Mouse (Mus musculus) inflammation-experienced regulatory T-cells, adult 6 months (primary cell): ENCODE measurements around the gene Map2k5. TPM values are rescaled to one million over a fixed set of nuclear protein-coding genes. Genes with fewer than 3 reads are reported as not detected.
A peak's percentile ranks its signal among the peaks of the same experiment; 100 is the strongest.

Experiments used
- ATAC-seq: one replicate; pipeline ENCODE4 v1.8.0; 2017
- polyA plus RNA-seq, 3 experiments: library from polyadenylated mRNA; unstranded; fragments of 100-300 nt; shearing (Covaris generic); gene quantifications; one replicate each; pipeline ENCODE4 v1.2.1; 2017

Map2k5 gene
- polyA plus RNA-seq, 3 experiments from 2014 or later = 7.5 to 10.1 (median 9.0) TPM

DNA sequence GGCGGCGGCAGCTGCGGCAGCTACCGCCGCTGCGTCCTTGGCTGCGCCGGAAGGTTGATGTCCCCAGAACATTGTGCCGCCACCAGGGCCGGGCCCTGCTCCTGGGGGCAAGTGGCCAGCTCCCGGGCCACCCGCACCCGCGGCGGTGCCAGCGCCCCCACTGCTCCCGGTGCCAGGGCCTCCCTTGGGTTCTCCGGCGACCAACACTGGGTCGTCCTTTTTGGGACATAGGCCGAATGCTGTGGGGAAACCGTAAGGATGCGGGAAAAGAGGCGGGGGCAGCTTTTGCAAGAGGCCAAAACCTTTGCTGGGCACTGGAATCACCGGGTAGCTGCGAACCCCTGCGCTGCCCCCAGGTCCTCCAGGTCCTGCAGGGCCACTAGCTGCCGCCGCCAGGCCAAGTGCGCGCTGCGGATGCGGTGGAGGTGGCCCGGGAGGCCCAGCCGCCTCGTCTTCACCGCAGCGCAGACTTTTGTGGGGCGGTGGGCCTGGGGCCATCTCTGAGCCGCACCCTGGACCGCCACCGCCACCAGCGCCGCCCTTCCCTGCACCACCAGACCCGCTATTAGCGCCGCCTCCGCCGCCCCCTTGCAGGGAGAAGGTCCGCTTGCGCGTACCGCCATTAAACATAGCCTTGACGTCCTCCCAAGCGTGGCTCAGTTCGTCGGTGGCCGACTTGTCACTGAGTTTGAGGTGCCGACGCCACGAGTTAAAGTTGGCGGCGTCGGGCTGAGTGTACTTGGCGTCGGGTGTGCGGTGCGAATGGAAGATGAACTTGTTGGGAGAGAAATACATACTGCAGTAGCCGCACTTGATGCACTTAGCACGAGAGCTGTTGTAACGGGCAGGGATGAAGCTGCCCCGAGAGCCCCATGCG lies 232.2 kb downstream of the Map2k5 start:
- ATAC-seq = no peak

DNA sequence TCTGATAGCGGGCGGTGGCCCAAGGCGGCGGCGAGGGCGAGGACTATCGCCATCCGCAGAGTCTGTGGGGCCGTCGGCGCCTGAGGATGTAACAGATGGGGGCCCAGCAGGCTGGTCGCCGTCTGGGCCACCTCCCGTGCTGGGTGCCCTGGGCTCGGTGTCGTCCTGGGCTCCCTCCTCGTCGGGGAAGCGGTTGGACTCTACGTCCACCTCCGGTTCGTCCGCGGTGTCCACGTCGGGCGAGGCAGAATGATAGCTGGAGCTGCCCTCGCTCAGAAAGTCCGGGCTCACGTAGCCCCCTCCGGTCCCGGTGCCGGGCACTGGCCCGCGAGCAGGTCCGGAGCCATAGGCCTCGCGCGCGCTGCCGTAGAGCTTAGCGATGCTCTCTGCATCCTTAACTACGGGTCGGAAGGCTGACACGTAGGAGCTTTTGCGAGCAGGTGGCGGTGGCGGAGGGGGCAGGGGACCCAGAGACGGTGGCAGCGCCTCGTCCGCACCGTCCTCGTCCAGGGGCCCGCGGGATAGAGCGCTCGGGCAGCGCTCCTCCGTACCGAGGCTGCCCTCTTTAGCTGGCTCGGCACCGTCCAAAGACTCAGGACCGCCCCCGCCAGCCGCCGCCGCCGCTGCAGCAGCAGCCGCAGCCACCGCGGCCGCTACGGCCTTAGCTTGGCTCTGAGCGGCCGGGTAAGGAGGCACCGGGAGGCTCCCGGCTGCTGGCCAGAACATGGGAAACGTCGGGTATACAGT lies 233.0 kb downstream of the Map2k5 start:
- no peak for ATAC-seq

DNA sequence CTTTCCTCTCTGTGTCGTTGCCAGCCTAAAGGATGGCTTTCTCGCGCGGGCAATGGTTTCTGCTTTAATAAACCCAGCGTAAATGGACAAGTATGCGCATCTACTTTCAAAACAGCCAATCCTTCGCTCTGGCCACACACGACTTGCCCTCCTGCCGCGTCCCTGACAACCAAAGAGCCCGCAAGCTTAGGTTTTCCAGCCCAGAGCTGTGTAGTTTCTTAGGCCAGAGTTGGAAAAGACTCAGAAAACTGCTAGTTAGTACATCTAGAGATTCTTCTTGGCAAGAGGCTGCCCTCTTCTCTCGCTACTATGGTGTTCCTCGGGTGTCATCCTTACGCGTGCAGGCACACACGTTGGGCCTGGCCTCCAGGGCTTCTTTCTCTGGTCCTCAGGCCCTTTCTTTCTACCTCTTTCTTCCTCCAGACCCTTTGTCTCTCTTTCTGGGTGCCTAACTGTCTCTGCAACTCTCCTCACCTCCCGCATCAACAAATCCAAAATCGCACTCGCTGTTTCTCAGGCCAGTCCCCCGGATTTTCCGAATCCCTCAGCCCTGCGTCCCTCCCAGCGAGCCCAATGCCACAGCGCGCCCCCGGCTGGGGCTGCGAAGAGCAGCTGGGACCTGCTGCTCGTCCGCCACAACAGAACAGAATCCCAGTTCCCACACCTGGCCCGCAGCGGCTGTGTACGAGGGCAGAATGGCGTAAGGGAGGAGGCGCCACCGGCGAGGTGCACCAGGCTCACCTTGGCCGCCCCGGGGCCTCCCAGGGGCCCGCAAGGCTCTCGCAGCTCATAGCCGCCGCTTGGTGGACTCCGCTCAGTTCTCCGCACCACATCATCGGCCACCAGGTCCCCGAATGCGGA lies 233.8 kb downstream of the Map2k5 start:
- ATAC-seq = no peak

DNA sequence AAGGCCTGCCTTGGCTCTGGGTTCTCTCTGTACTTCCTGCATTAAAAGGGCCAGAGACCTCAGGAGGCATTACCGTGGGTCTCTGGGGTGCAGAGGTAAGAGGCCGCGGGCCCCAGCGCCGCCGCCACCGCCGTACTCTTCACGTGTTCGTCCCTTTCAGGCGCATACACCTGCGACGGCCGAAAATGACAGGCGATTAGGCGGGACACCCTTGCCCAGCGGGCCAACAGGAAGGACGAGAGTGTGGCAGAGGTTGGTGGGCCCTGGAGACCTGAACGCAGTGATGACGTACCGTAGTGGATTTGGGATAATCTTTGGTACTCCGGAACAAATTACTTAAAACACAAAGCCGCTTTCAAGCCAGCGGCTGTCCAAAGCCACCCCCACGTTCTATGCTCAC lies 234.5 kb downstream of the Map2k5 start:
- no peak for ATAC-seq

DNA sequence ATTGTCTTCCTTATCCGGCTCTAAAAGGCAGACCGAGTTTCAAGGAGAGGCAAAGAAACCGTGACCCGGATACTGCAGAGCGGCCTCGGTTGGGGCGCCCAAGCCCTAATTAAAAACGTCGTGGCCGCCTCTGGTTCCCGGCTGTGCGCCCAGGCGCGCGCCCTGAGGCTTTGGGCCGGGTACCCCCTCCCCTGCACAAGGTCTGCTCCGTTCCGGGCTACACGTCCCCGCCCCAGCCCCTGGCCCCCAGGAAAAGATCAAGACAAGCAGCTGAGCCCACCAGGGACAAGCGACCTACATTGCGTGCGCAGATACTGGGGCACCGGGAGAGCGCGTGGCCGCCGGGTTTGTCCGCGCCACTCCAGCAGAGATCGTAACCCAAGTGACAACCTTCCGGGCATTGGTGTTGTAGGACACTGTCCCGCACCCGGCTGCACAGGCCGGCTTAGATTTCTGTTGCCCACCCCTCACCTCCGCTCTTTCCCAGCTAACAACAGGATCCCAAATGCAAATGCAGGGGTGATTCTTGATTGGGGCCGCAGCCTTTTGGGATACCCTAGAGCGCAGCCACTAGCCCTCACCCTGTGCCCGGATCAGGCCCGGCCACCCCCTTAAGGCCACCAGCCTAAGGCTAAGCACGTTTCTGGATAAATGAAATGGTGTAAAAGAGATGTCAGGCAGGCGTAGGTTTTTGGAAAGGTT lies 235.2 kb downstream of the Map2k5 start:
- no peak for ATAC-seq

DNA sequence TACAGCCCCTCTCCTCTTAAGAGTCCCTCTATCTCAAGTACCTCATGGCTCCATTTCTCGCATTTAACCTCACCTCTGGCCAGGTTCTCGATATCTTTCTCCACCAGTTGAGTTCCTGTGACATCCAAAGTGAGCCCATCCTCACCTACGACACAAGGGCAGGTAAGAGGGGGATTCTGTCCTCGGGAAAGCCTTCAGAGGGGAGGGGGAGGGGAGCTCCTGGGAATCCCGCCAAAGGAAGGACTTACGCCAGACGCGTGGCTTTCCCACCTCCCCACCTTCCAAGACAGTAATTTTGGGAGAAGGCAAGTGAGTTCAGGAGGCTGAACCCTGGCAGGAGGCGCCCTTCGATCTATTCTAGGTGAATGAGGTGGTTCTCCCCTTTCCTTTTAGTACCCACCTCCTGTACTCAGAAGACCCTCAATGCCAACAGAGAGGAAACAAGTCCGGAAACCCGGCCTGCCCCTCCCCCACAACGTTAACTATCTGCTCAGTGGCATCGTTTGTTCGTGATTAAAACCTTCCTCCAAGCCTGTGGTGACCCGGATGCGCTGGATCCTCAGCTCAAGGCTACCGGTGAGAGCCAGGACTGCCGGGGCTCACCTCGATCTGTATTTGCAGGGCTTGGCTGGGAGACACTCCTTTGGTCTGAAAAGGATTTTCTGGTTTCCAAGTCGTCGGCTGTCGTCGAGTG lies 235.9 kb downstream of the Map2k5 start:
- ATAC-seq = no peak

DNA sequence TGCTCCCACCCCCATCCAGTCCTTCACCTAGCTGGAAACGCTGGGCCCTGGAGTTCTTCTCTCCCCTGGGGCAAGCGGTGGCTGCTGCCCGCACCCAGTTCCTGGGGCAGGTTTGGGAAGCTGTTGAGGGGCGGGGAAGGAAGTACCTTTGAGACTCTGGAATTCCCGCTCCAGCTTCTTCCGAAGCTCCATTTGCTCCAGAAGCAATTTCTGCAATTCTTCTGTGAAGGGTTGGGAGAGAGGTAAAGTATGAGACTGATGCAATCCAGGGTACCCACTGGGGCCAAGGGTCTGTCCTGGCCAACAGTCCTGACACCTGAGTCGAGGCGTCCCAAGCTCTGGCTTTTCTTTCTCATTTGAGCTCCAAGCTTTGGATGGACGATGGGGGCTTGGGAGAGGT lies 237.5 kb downstream of the Map2k5 start:
- ATAC-seq = no peak

DNA sequence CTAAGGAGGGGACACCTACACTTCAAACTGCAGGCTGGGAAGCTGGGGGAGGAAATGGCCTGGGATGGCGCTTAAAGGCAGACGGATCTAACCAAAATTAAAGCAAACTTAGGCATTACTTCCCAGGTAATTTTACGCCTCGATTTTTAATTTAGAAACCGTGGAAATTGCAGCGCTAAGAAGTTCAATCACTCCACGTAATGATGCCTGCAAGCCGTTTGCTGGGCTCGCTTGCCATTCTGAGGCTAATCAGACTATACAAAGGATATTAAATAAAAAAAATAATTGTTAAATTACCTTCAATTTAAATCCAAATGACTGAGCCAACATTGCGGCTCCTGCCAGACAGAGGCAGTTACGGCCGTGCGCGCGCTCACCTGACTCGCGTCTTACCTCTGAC lies 238.0 kb downstream of the Map2k5 start:
- no peak for ATAC-seq

DNA sequence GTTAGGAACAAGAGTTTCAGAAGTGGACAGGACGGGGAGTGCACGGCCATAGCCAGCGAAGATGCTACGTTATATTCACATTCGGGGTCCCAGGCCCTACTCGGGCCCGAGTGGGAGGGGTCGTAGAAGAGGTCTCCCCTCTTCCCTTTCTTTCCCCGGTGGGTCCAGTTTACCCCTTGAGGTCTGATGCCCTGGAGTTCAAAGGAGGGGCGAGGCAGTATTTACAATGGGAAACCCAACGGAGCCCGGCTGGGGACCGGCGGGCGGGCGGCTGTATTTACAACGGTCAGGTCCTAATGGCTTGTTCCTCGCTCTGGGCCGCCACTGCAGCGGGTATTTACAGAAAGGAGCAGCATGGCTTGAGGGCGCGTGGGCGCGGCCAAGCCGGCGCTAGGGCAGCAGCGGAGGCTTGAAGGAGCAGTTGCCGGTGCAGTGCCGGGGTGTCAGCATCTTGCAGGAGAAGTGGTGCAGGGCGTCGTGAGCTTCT lies 239.2 kb downstream of the Map2k5 start:
- no peak for ATAC-seq

DNA sequence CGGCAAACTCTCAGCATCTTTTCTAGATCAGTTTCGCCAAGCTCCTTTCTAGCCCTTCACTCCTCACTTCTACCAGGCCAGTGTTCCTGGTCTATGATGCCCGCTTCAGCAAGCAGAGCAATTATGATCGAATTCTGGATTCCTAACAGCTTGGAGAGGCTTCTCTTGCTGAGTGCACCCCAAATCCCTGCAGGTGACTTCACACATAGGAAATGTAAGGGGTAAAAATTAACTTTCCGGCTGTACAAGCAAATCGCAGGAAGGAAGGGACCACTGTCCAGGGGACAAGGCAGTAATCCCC lies 240.1 kb downstream of the Map2k5 start:
- ATAC-seq = no peak

DNA sequence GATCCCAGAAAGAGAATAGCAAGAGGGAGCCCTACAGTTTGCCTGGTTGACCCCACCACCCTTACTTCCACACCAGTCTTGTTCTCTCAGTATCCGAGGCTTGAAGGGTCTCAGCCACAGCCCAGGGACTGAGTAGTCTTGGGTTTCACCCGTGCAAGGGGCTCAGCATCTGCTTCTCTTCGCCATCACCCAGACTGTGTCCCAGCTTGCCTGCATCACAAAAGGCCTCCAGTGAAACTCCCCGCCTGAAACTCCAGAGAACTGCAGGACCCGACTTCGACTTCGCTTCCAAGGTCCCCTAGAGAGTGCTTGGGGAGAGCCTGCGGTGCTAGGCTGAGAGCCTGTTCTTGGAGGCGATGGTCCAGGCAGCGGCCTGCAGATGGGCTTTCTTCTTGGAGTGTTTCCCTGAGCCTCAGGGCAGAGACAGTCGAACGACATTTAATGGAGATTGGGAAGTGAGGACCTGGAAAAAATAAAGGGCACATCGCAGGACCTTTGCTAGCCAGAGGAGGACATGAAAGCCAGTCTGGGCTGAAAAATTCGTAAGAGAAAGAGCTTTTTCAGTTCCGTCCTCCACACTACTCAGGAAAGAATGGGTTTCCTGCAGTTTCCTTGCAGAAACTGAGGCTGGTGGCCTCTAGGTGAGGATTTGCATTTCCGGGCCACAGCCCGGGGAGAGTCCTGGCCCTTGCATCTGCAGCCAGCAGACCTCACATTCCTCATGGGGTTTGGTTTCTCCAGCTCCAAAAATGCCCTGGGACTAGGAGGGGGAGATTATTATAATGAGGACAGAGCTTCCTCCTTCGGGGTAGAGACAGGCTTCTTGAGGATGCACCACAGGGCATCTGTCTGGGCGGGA lies 240.7 kb downstream of the Map2k5 start:
- no peak for ATAC-seq

DNA sequence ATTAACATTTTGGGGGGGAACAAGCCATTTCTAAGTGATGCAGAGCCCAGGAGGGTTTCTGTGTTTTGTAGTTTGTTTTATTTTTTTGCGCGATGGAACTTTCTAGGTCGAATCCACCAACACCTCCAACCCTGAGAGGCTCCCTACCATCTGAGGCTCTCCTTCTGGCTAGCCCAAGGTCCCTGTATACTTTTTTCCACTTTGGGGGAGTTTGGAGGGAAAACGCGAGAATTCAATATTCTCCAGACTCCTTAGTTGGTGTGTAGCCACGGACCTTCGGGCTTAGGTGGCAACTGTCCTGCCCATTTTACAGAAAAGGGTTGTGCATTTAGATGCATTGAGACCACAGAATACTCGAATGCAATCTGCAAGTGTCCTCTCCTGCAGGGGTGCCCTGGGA lies 241.5 kb downstream of the Map2k5 start:
- ATAC-seq = no peak

DNA sequence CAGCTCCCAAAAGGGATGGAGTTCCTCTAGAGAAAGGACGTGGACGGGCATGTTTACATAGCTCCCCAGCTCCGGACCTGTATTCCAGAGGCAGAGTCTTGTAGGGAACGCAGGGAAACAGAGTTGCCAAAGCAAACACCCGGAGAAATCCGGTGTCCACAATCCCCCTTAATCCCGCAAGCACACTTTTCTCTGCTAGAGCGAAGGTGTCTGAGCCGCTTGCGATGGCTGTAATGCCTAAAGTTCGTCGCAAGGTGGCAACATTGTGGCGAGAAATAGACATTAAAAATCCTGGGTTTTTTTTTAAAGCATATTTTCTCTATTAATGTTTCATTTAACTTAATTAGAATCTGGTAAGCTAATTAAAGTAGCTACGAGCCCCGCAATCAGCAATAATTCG lies 241.9 kb downstream of the Map2k5 start:
- no peak for ATAC-seq

DNA sequence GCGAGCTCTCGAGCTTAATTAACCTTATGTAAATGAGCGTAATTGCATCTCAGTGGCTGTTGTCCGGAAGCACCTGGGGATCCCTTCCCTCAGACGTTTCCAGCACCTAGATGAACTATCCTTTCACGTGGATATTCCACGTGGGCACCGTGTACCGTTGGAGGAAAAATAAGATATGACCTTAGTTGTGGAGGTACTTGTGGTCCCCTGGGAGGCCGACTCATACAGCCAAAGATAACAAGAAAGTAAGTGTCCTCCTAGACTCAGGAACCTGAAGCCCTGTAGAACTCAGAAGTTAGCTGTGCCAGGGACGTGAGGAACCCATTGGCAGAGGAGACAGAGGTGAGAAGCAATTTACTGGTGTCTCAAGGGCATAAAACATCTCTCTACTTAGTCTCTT lies 242.3 kb downstream of the Map2k5 start:
- no peak for ATAC-seq

DNA sequence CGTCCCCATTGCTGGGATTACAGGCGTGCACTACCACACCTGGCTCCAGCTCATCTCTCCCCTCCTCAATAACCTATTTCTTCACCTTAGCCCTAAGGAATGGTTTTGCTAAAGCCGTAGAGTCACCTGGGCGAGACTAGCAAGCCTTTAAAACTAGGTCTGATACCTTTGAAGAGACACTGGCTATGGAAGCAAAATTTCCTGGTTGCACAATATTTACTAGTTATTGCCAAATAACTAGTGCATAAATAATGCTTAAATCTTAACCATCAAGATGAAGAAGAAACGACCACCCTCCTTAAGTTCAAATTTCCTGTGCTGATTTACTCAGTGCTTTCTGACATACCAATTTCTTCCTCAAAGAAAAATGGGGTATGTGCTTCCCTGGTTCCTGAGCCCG lies 244.0 kb downstream of the Map2k5 start:
- ATAC-seq = no peak

DNA sequence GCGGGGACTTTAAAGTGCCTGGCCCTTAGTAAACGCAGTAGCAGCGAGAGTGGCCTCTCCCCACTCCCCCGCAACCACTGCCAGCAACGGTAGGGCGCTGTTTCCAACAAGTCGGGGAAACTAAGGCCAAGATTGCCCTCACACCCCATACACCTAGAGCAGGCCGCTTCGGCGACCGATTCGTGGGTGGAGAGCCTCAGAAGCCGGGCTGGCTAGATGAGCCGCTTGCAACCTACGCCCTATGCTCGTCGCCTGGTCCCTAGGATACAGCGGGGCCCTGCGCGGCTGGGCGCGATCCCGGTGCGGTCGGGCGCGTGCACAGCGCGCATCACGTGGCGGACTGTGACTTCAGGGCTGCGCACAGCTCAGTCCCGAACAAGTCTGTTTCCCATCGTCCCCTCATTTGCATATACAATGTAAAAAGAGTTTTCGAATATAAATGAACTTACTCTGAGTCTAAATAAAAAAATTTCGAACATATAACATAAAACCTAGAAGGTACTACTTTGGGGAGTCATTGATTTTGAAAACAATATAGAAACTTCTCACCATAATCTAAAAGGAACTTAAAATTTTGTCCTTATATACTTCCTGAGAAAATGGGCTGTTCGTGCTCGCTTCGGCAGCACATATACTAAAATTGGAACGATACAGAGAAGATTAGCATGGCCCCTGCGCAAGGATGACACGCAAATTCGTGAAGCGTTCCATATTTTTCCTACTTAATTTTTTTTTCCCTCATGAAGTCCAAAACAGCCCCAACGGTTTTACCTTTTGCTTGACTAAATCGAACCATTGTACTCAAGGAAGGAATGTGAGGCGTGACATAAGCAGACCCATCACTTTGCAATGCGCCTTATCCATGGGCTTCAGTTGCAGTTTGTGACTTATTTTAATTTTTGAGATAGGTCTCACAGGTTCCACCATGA lies 244.8 kb downstream of the Map2k5 start:
- ATAC-seq = peak; percentile 94

DNA sequence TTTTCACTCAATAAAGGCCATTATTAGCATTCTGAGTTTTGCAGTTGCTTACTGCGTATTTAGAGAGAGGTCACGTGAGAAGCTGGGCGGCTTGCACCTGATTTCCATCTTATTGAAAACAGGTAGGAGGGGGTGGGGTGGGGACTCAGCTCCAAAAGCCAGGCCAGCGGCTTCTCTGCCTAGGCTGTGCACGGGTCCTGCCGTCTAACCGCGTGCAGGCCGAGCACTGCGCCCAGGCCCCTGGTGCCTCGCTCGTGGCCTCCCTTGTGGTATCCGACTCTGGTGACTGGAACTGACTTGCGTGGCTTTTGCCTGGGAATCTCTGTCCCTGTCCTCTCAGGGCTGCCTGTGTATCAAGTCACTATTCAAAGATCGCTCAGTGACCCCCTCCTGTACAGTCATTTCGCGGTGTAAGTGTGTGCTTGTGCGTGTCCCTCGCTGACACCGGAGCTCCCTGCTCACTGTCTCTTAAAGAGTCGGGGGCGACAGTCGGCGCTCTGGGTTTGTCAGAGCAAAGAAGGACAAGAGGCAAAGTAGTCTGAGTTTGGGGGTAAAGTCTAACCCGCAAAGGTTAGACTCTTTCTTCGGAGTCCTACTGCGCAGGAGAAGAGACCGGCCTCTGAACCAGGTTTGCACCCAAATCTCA lies 245.6 kb downstream of the Map2k5 start:
- ATAC-seq = peak; percentile 20

DNA sequence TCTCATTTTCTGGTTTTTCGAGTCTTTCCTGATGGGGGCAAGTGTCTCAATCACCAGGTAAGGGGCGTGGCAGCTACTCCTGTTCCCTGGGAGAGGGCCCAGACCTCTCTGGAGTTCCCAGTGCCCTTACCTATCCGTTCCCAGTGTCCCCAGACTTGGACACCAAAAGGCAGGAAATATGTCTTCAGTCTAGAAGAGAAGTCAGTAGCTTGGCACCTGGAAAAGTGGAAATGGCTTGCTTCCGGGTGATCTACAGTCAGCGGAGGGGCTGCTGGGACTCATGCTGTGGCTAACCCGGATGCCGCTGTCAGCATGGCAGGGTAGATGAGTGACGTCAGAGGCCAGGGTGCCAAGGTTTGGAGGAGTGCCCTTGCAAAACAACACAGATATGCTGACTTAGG lies 248.1 kb downstream of the Map2k5 start:
- ATAC-seq = no peak

DNA sequence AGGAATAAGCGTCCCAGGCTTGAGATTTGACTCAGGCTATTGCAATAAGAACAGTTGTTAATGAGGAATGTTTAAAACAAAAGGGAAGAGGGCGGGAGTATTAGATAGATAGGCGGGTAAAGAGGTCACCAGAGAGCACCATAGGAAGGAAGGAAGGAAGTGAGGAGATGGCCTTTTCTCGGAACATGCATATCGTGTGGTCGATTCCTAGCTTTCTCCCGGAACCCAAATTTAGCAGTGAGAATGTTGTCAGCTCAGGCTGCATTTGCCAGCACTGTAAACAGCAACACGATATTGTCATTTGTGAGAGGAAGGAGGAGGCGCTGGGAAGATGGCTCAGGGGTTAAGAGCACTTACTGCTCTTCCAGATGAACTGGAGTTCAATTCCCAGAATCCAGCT lies 253.2 kb downstream of the Map2k5 start:
- no peak for ATAC-seq
